Mouse (Mus musculus) limb, embryonic 11.5 days (tissue): ENCODE measurements around the gene Tagap. TPM values are rescaled to one million over a fixed set of nuclear protein-coding genes. Genes with fewer than 3 reads are reported as not detected.
"Not testable (repeated sequence)": the region's sequence is repeated elsewhere in the genome, so short reads cannot be mapped to it uniquely, and the experiment has no call there.

ENCODE experiments used
- ATAC-seq: fragments of 200-750 bp; cut with Nextera tagmentation; 2 replicates; pipeline ENCODE4 v1.8.0; 2017; ENCODE audit warnings: low read depth; ENCODE audit not compliant: insufficient number of reproducible peaks, low FRiP score, low TSS enrichment
- DNase-seq: peaks from one replicate; pipeline ENCODE4 v3.0.0-alpha.2; 2015; ENCODE audit warnings: low spot score
- H3K27ac ChIP-seq: fragments of 300-500 bp; sonication (generic); replicated peaks from 2 replicates; pipeline ENCODE4 v1.5.1; 2014; ENCODE audit warnings: low read depth, mild to moderate bottlenecking, low read length
- H3K27me3 ChIP-seq: fragments of 300-500 bp; sonication (generic); 2 replicates; pipeline ENCODE4 v1.6.1; 2014; ENCODE audit warnings: mild to moderate bottlenecking, low read length, mixed read lengths; ENCODE audit not compliant: control insufficient read depth, insufficient read depth
- H3K36me3 ChIP-seq: fragments of 300-500 bp; sonication (generic); 2 replicates; pipeline ENCODE4 v1.6.1; 2014; ENCODE audit warnings: mild to moderate bottlenecking, low read length, moderate library complexity, mixed read lengths; ENCODE audit not compliant: control insufficient read depth, insufficient read depth
- H3K4me1 ChIP-seq: fragments of 300-500 bp; sonication (generic); 2 replicates; pipeline ENCODE4 v1.6.1; 2014; ENCODE audit warnings: low read length, mixed read lengths; ENCODE audit not compliant: control insufficient read depth, insufficient read depth
- H3K4me2 ChIP-seq: fragments of 300-500 bp; sonication (generic); 2 replicates; pipeline ENCODE4 v1.6.1; 2014; ENCODE audit warnings: low read depth, mild to moderate bottlenecking, moderate library complexity; ENCODE audit not compliant: severe bottlenecking
- H3K4me3 ChIP-seq: fragments of 300-500 bp; sonication (generic); 2 replicates; pipeline ENCODE4 v1.5.1; 2014; ENCODE audit warnings: low read depth, low read length
- H3K9ac ChIP-seq: fragments of 300-500 bp; sonication (generic); 2 replicates; pipeline ENCODE4 v1.6.1; 2014; ENCODE audit warnings: mild to moderate bottlenecking, low read length
- H3K9me3 ChIP-seq: fragments of 300-500 bp; sonication (generic); 2 replicates; pipeline ENCODE4 v1.6.1; 2016; ENCODE audit warnings: low read length; ENCODE audit not compliant: control insufficient read depth
- WGBS: fragments of 180-500 bp; shearing (Covaris S2); extraction: QIAGEN DNeasy Blood & Tissue Kit; methylation state at CpG from one replicate; pipeline ENCODE4 v1.1.7; 2014; 5-methylcytosine and 5-hydroxymethylcytosine counted together
- polyA plus RNA-seq: library from polyadenylated mRNA; unstranded; fragments of >200 nt; fragmentation: Nextera tagmentation; extraction: Ambion mirVana; gene quantifications from 2 replicates; pipeline ENCODE4 v1.2.1, GENCODE M21; 2014

Gene Tagap
- polyA plus RNA-seq, 1 experiment from 2014 or later = 0.36 TPM

- no peaks in the 10 kb centered on the region for H3K4me1 ChIP-seq
- H3K27ac ChIP-seq = no peak overlapping the region
- DNase-seq = no peak
- no peak overlapping the region for H3K4me2 ChIP-seq
- 77% methylated on average over 2 of the region's 2 CpGs for WGBS
- no peak overlapping the region for H3K4me3 ChIP-seq
- no peaks in the 10 kb centered on the region; the same call in 1 of the 2 replicates for H3K9me3 ChIP-seq
- H3K9ac ChIP-seq = no peak overlapping the region
- no peaks in the 10 kb centered on the region for H3K36me3 ChIP-seq
- no peak for ATAC-seq
- no peaks in the 10 kb centered on the region for H3K27me3 ChIP-seq
Measured at GRCm38 (mm10) chr17:7919209-7919608, 6.6 kb upstream of the Tagap start.

GRCm38 (mm10) chr17:7922564-7922963 lies 3.2 kb upstream of the Tagap start:
- no peak for ATAC-seq

GRCm38 (mm10) chr17:7924185-7924725 lies 1.5 kb upstream of the Tagap start:
- ATAC-seq = no peak
- 93% methylated on average over 13 of the region's 13 CpGs for WGBS
- no peak overlapping the region for H3K4me3 ChIP-seq
- no peaks in the 10 kb centered on the region for H3K36me3 ChIP-seq
- H3K27ac ChIP-seq = no peak overlapping the region
- H3K4me1 ChIP-seq = no peaks in the 10 kb centered on the region
- H3K9me3 ChIP-seq = no peaks in the 10 kb centered on the region; the same call in 1 of the 2 replicates
- no peak overlapping the region for H3K4me2 ChIP-seq
- no peak overlapping the region for H3K9ac ChIP-seq
- no peak for DNase-seq
- no peaks in the 10 kb centered on the region for H3K27me3 ChIP-seq

More at GRCm38 (mm10) chr17:7922564-7922963, 3.2 kb upstream of the Tagap start:
- no peaks in the 10 kb centered on the region; the same call in 1 of the 2 replicates for H3K9me3 ChIP-seq
- DNase-seq = no peak
- no peak overlapping the region for H3K9ac ChIP-seq
- H3K27me3 ChIP-seq = no peaks in the 10 kb centered on the region
- 86% methylated on average over 5 of the region's 5 CpGs for WGBS
- no peaks in the 10 kb centered on the region for H3K36me3 ChIP-seq
- H3K4me2 ChIP-seq = no peak overlapping the region
- H3K4me3 ChIP-seq = no peak overlapping the region
- H3K27ac ChIP-seq = no peak overlapping the region
- no peaks in the 10 kb centered on the region for H3K4me1 ChIP-seq

GRCm38 (mm10) chr17:7927582-7928535 lies 2.1 kb downstream of the Tagap start:
- Histone ChIP-seq H3K4me2 (no peak overlapping the region), H3K9me3 (no peaks in the 10 kb centered on the region; the same call in 1 of the 2 replicates), H3K27me3 (no peaks in the 10 kb centered on the region), H3K9ac (no peak overlapping the region), H3K4me3 (no peak overlapping the region), H3K36me3 (no peaks in the 10 kb centered on the region), H3K4me1 (0 out of 2 replicates have a peak, but pooled peaks cover 2% of the 10 kb centered on the region), H3K27ac (no peak overlapping the region)
- WGBS = 75% methylated on average over 24 of the region's 24 CpGs
- ATAC-seq = no peak
- peak; percentile 66 for DNase-seq

- DNase-seq = no peak
- H3K4me3 ChIP-seq = no peak overlapping the region
- WGBS = 84% methylated on average over 6 of the region's 6 CpGs
Measured at GRCm38 (mm10) chr17:7928662-7929061, 2.9 kb downstream of the Tagap start.

GRCm38 (mm10) chr17:7929279-7929678 lies 3.5 kb downstream of the Tagap start:
- Histone ChIP-seq H3K4me2 (no peak overlapping the region), H3K9ac (no peak overlapping the region), H3K27ac (no peak overlapping the region), H3K4me1 (0 out of 2 replicates have a peak, but pooled peaks cover 2% of the 10 kb centered on the region), H3K27me3 (no peaks in the 10 kb centered on the region), H3K4me3 (no peak overlapping the region), H3K36me3 (no peaks in the 10 kb centered on the region), H3K9me3 (no peaks in the 10 kb centered on the region)
- 31% methylated on average over 8 of the region's 8 CpGs for WGBS
- DNase-seq (no peak), ATAC-seq (no peak)

More at GRCm38 (mm10) chr17:7928662-7929061, 2.9 kb downstream of the Tagap start:
- ATAC-seq = no peak
- no peak overlapping the region for H3K4me2 ChIP-seq
- H3K9ac ChIP-seq = no peak overlapping the region
- H3K27me3 ChIP-seq = no peaks in the 10 kb centered on the region
- no peaks in the 10 kb centered on the region for H3K9me3 ChIP-seq
- 0 out of 2 replicates have a peak, but pooled peaks cover 2% of the 10 kb centered on the region for H3K4me1 ChIP-seq
- no peak overlapping the region for H3K27ac ChIP-seq
- no peaks in the 10 kb centered on the region for H3K36me3 ChIP-seq

GRCm38 (mm10) chr17:7931096-7931990 lies 5.5 kb downstream of the Tagap start:
- 0 out of 2 replicates have a peak, but pooled peaks cover 2% of the 10 kb centered on the region for H3K4me1 ChIP-seq
- WGBS = 88% methylated on average over 13 of the region's 13 CpGs
- H3K4me3 ChIP-seq = no peak overlapping the region
- DNase-seq (no peak), ATAC-seq (no peak)
- H3K9me3 ChIP-seq = no peaks in the 10 kb centered on the region
- H3K27me3 ChIP-seq = no peaks in the 10 kb centered on the region
- H3K36me3 ChIP-seq = no peaks in the 10 kb centered on the region
- no peak overlapping the region for H3K9ac ChIP-seq
- no peak overlapping the region for H3K4me2 ChIP-seq
- no peak overlapping the region for H3K27ac ChIP-seq

GRCm38 (mm10) chr17:7932121-7932520 lies 6.3 kb downstream of the Tagap start:
- H3K4me1 ChIP-seq, H3K27ac ChIP-seq, H3K27me3 ChIP-seq, ATAC-seq, DNase-seq, H3K36me3 ChIP-seq, H3K9me3 ChIP-seq, H3K4me2 ChIP-seq, H3K9ac ChIP-seq, H3K4me3 ChIP-seq: not testable (repeated sequence)
- 80% methylated on average over 4 of the region's 8 CpGs for WGBS
